Mouse (Mus musculus) urinary bladder, postnatal 4 days (tissue): ENCODE measurements around the gene Plcg1.

Experiments
- DNase-seq, 2 experiments: peaks; one replicate each; pipeline ENCODE4 v3.0.0; 2021 to 2022; ENCODE audit warnings: low spot score in 2 of 2

Gene Plcg1

DNA sequence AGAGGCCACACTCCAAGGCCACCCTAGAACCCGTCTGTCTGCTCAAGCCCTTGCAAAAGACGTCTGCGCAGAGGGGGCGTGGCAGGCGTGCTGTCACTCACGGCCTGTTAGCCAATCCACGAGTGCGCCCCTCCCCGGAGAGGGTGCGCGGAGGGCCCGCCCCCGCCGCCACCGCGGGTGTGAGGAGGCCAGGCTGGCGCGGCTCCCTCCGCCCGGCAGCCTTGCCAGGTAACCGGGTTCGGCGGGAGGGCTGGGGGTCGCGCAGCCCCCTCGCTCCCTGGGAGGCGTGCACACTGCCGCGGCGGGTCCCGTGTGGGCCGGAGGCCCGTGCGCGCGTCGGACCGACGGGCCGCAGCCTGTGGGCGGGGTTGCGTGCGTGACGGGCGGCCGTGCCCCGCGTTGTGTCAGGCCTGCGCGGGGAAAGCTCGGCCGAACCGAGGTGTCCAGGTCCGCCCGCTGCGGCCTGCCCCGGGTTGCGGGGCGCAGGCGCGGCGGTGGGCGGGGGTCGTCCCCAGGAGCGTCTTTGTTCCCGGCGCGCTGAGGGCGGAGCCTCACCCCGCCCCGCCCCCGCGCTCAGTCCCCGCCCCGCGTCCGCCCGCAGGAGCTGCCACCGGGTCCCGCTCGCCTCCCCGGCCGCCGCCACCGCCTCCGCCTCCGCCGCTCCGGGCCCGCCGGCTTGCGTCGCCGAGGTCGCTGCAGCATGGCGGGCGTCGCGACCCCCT lies at the start of gene Plcg1:
TSS of gene Plcg1 (plus strand) at position 184 of the 722 bp plus-strand sequence.
- peak; percentile 89 to 93 for DNase-seq

DNA sequence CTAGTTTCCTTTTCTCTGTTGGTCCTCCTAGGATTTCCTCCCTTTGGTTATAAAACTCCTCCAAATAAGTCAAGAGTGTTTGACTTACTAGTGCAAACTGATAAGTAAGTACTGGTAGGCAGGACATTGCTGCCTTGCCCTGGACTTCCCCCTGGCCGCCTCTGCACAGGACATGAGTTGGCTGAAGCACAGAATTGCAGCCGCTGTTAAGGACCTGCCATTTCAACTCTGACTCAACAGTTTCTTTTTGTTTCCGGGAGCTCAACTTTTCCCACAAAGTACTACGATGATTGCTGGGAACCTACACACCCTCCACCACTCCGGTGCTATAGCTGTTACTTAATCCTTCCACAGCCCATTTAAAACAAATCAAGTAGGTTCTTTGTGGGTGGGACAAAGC lies 30.8 kb upstream of the Plcg1 start:
- no peak for DNase-seq

- no peak for DNase-seq
Observed at GRCm38 (mm10) chr2:160701603-160702002, 29.5 kb upstream of the Plcg1 start.

GRCm38 (mm10) chr2:160702824-160703223 lies 28.3 kb upstream of the Plcg1 start:
- no peak for DNase-seq

DNA sequence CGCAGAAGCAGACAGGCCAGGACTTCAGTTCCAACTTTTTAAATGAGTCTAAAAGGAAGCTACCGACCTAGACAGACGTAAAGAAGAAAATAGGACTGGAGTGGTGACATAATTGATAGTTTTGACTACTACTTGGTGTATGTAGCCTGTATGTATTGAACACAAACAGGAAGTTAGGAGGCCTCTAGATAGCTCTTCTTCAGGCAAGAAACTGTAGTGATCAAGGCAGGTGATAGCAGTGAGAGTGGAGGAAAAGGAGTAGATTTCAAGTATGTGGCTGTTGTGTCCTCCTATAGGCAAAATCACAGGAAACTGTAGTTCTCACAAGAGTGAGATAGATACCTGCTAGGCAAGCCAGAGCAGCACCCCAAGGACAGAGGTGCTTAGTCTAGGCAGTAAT lies 23.4 kb upstream of the Plcg1 start:
- DNase-seq: no peak

GRCm38 (mm10) chr2:160715463-160716030 lies 15.6 kb upstream of the Plcg1 start:
- DNase-seq: no peak

DNA sequence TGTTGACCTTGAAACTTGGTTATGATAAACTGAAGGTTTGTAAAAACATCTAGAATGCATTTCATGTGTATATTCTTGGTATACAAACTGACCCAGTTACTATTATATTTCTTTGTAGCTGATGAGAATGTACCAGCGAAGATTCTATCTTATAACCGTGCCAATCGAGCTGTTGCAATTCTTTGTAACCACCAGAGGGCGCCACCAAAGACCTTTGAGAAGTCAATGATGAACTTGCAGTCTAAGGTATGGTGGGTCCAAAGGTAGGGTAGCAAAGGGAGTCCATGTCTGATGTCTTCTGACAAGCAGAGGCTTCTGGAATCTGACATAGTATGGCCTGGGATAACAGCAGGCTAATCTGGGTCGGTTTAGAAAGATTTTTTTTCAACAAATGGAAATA lies 13.8 kb upstream of the Plcg1 start:
- DNase-seq: no peak

- DNase-seq: no peak
Observed at GRCm38 (mm10) chr2:160718811-160719210, 12.3 kb upstream of the Plcg1 start.

DNA sequence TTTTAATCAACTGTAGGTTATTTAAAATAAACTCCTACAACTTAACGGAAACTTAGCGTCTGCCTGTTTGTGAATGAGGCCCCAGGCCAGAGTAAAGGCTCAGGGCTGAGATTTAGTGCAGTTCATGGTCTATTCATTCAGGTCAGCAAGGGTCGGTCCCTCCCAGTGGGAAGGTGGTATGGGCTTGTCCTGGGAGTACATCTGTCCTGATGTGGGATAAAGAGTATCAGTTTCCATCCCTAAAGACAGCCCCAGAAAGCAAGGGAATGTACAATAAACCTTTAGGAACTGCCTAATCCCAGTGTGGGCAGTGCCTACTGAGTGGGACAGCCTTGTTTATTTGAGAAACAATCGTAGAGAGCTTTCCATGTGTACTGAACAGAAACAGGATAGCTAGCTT lies 8.4 kb upstream of the Plcg1 start:
- DNase-seq: no peak

- DNase-seq: no peak
Observed at GRCm38 (mm10) chr2:160723613-160724375, 7.3 kb upstream of the Plcg1 start.

DNA sequence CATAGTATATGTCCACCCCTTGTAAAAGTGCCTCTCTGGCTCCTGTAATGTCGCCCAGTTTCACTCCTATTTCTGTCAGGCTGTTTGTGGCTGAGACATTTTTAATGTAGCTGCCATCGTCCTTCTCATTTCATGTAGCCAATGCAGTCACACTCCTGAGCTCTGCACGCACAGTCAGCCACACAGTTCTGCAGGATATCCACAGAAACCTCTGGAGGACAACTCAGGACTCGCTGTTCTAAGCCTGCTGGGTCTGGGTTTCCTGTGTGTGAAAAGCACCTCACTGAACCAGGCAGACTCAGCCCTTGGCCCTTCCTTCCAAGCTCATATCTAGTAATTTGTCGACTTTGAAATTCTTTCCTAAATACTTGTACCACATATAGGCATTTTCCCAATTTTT lies 6.6 kb upstream of the Plcg1 start:
- no peak for DNase-seq

- no peak for DNase-seq
Observed at GRCm38 (mm10) chr2:160725877-160726864, 4.9 kb upstream of the Plcg1 start.

- DNase-seq: peak in 1 of 2 experiments; percentile 36
Observed at GRCm38 (mm10) chr2:160728972-160729371, 2.1 kb upstream of the Plcg1 start.

GRCm38 (mm10) chr2:160729436-160729835 lies 1.7 kb upstream of the Plcg1 start:
- peak in 1 of 2 experiments; percentile 57 for DNase-seq

GRCm38 (mm10) chr2:160729851-160730796 lies 976 bp upstream of the Plcg1 start:
- DNase-seq: peak in 1 of 2 experiments; percentile 49

- DNase-seq: no peak
Observed at GRCm38 (mm10) chr2:160730797-160731116, 343 bp upstream of the Plcg1 start.

DNA sequence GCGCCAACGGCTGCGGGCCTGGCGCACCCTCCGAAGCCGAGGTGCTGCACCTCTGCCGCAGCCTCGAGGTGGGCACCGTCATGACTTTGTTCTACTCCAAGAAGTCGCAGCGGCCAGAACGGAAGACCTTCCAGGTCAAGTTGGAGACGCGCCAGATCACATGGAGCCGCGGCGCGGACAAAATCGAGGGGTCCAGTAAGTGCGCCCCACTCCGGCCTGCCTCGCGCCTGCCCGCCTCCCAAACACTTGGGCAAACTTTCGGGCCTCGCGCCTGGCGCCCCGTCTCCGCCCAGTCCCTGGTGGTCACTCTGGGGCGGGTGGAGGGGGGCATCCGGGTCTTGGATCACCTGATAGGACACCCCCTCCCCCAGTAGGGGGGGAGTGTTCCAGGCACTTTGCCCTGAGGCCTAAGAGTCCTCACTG lies 750 bp downstream of the Plcg1 start:
- DNase-seq: peak; percentile 59 to 73

GRCm38 (mm10) chr2:160732420-160732995 lies 1.4 kb downstream of the Plcg1 start:
- no peak for DNase-seq

DNA sequence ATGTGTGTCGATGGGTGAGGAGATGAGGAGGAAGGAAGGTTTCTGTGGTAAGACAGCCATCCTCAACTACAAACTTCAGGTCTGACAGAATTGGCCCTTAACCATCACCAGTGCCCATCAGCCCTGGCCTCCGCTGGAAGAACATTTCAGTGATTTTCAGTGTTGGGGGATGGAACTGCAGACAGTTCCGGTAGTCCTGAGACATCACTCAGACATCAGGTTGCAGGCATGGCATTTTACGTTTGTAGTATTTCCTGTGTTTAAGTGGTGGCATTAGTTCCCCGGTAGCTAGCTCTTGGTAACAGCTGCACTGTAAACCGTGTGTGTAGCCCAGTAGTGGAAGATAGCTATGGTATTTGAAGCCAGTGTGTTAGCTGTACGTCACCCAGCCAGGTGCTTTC lies 2.0 kb downstream of the Plcg1 start:
- DNase-seq: no peak

DNA sequence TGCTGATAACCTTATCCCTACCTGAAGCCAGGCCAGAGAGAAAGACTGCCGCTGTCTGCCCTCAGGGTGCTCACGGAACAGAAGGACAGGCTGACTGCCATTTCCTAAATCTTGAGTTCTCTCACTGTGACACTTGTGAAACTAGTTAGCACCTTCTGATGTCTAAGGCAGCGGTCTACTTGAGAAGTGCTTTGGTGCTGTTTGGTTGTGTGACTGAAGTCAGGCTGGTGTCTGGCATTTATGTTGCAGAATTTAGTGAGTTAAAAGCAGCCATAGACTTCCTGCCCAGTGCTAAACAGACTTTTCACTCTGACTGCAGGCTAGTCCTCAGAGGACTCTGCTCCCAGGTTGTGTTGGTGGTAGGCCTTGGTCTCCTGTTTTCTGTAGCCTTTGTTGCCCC lies 3.2 kb downstream of the Plcg1 start:
- DNase-seq: no peak
